Mouse (Mus musculus): Measurements from ENCODE around the gene Farsb.

DNA sequence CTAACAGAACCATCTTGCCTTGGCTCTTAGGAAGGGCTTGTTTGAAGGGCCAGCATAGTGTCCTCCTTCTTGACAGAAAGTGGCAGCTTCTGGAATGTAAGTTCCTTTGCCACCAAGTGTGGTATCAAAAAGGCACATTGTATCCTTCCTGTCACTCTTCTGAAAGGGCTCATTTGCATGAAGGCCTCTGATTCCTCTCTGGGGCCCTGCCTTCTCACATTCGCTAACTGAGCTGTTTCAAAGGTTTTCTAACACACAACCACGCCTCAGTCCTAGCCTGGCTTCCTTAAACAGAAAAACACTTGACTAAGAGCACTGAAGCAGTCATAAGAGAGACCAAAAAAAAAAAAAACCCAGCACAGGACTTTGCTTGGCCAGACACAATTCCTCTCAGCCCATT lies 66.1 kb downstream of the Farsb start:
- no peak for TF ChIP-seq CTCF (IDR thresholded peaks at IDR 0.05; ENCODE audit: low read depth, low read length)
- no peak for TF ChIP-seq POLR2A (IDR thresholded peaks at IDR 0.05; ENCODE audit: borderline replicate concordance, low read depth, low read length)

All from bone marrow macrophage, adult 2 months (primary cell).